Mouse (Mus musculus) stomach, embryonic 15.5 days (tissue): ENCODE data around the gene Fancd2os. TPM values are rescaled to one million over a fixed set of nuclear protein-coding genes. Genes with fewer than 3 reads are reported as not detected.

Source experiments
- polyA plus RNA-seq: library from polyadenylated mRNA; unstranded; fragments of >200 nt; fragmentation: Nextera tagmentation; extraction: Ambion mirVana; gene quantifications from 2 replicates; pipeline ENCODE4 v1.2.1, GENCODE M21; 2015

Fancd2os gene
- polyA plus RNA-seq, 1 experiment from 2014 or later, result 0.23 TPM

Other genes with a start within 250 kb of the Fancd2os start
- 44.1 and 44.2 TPM in 2 replicates for gene Tada3, start 222.8 kb downstream of the Fancd2os start, polyA plus RNA-seq
- gene Arpc4, start 222.6 kb downstream of the Fancd2os start, polyA plus RNA-seq, result 362 and 387 TPM in 2 replicates
- 2.9 and 3.2 TPM in 2 replicates for gene Ttll3, start 211.5 kb downstream of the Fancd2os start, polyA plus RNA-seq
- 15.9 and 20.8 TPM in 2 replicates for gene Rpusd3, start 181.4 kb downstream of the Fancd2os start, polyA plus RNA-seq
- gene Cidec, start 165.0 kb downstream of the Fancd2os start, polyA plus RNA-seq, result 2.3 and 3.8 TPM in 2 replicates
- gene Jagn1, start 158.1 kb downstream of the Fancd2os start, polyA plus RNA-seq, result 84.2 and 91.1 TPM in 2 replicates
- gene Il17re, start 142.2 kb downstream of the Fancd2os start, polyA plus RNA-seq, result 16.8 and 18.2 TPM in 2 replicates
- gene Il17rc, start 129.3 kb downstream of the Fancd2os start, polyA plus RNA-seq, result 26.4 and 26.7 TPM in 2 replicates
- 23.2 and 23.3 TPM in 2 replicates for gene Creld1, start 117.4 kb downstream of the Fancd2os start, polyA plus RNA-seq
- 0.40 and 0.54 TPM in 2 replicates for gene Prrt3, start 98.8 kb downstream of the Fancd2os start, polyA plus RNA-seq
- 88.5 and 94.7 TPM in 2 replicates for gene Emc3, start 69.1 kb downstream of the Fancd2os start, polyA plus RNA-seq
- 8.1 and 9.7 TPM in 2 replicates for gene Fancd2, start 69.0 kb downstream of the Fancd2os start, polyA plus RNA-seq
- 199 and 202 TPM in 2 replicates for gene Brk1, start 4.1 kb upstream of the Fancd2os start, polyA plus RNA-seq
- gene Vhl, start 23.2 kb upstream of the Fancd2os start, polyA plus RNA-seq, result 39.5 and 43.6 TPM in 2 replicates
- 8.0 and 10.0 TPM in 2 replicates for gene Irak2, start 37.8 kb upstream of the Fancd2os start, polyA plus RNA-seq
- gene Tatdn2, start 96.3 kb upstream of the Fancd2os start, polyA plus RNA-seq, result 0.81 and 0.99 TPM in 2 replicates
- 57.1 and 57.5 TPM in 2 replicates for gene Ghrl, start 119.2 kb upstream of the Fancd2os start, polyA plus RNA-seq
- 234 and 251 TPM in 2 replicates for gene Sec13, start 140.0 kb upstream of the Fancd2os start, polyA plus RNA-seq